Mouse (Mus musculus): ENCODE results near the gene Alox5.

The Alox5 gene

DNA sequence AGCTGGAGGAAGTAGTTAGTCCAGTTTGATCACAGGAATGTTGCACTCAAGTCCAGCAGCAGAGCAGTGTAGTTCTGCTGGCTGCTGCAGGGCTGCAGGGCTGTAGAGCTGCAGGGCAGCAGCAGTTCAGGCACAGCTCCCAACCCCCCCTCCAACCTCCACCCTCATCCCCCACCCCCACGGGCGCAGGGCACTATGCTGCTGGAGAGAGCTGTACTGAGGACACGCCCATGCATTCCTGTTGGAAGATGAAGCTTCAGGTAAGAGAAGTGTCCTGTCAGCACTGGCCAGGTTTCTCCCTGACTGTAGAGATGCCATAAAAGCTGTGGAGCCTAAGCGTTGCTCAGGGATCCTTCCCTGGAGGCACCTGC lies 74.9 kb downstream of the Alox5 start:
- no peak for DNase-seq (ENCODE audit: low read depth, low spot score)

DNA sequence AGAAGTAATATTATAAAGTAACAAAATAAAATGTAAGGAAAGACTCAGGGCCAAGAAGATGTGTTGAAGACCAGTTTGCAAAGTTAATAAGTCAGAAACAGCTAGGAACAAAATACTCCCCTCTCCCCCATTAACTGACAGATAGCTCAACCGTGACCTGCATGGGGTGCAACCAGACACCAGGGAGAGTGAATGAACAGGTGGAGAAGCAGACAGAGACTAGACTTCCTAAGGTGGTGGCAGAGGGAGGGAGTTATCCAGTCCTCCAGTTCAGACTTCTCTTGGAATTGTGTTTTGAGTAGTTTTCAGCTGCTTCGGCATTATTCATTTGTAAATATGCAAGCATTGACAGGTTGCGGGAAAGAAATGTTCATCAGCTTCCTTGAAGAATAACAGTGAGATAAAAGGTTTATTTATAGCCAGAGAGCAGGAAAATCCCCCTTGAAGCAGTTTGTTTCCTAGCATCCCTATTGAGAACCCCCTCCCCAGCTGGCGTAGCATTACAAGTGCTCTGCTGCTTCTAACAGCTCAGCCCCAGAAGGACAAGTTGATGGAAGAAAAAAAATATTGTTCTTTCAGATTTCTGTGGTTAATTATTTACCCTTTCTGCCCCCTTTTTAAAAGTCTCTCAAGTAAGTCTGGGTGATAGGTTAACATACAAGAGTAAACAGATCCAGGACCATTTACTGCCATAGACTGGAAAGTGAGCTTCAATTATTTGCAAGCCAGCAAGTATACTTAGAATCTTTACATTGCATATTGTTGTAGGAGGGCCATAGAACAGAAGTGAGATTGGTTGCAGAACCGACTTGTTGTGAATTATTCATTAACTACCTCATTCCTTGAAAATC lies 75.6 kb downstream of the Alox5 start:
- DNase-seq (ENCODE audit: low read depth, low spot score), result no peak

DNA sequence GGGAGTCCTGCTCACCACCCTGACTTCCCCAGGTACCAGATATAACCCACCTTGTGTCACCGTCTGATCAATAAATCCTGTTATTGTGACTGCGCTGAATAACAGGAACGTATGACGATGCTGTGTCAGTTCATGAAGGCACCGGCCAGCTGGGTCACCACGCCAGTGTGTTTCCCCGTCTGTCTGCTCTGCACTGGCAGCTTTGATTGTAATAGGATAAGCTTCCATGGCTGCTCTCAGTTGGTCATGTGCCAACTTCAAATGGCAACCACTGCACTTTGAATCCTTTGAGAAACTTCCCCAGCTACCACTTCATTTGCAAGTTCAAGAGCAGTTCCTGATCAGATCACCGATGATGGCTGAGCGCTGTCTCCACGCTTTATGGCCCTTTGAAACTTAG lies 77.4 kb downstream of the Alox5 start:
- no peak for DNase-seq (ENCODE audit: low read depth, low spot score)

DNA sequence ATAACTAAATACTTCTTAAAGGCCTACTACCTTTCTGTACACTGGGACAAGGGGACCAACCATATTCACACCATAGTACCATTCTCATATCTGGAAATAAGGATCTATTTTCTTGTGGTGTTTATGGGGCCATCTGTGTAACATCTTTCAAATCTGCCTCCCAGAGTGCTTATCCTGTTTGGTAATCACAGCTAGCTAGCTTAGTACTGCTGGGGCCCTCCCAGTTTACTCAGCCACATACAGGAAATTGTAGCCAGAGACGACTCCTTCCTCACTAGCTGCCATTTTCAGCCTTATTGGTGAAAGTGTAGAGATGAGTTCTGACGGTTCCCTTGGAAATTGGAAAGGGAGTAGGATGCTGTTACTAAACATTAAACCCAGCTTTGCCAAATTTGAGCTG lies 79.4 kb downstream of the Alox5 start:
- no peak for DNase-seq (ENCODE audit: low read depth, low spot score)

DNA sequence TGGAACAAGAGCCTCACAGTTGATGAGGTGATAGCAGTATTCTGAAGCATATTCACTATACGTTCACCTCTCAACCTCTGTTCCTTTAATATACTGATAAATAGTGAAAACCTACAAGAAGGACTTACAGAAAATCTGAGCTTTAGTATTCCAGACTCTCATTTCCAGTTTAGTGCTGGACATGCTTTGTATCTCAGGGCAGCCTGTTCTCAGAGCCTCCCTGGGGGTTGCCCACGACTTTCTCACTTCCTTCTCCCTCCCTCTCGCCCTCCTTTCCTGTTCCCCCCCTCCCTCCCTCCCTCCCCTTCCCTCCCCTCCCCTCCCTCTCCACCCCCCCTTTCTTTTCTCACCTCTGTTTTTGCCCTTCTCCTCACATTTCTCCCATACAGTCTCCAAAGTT lies 80.8 kb downstream of the Alox5 start:
- DNase-seq (ENCODE audit: low read depth, low spot score), result no peak

DNA sequence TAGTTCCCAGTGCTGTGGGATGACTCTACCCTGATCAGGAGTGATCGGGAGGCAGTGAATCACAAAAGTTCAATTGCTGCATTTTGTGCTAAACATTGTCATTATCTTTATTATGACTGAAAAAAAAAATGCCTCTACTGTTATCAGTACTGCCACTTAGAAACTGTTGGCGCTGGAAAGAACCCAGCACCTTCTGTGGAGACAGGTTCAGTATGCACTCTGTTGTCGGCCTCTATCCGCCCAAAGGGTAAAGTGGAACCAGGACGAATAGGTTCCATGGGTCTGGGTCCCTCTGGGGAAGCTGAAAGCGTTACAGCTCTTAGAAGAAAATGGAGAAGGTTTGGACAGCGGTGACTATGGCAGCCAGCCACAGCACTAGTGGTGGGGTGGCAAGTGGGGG lies 82.1 kb downstream of the Alox5 start:
- DNase-seq (ENCODE audit: low read depth, low spot score), result no peak

DNA sequence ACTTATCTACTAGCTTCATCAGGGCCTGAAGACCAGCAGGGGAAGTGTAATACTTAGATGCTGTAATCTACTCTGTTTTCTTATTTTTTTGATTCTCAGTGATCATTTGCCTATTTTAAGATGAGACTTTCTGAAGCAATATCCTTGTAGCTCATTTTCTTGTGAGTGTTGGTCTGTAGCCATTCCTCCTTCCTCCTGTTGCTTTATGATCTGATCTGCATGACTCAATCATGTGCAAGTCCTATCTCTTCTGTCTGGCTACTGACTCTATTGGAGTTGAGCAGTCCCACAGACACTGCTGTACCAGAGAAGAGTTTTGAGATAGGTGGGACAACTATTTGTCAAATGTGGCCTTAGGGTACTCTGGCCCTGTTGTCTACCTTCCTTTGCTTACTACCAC lies 86.4 kb downstream of the Alox5 start:
- DNase-seq (ENCODE audit: low read depth, low spot score), result no peak

DNA sequence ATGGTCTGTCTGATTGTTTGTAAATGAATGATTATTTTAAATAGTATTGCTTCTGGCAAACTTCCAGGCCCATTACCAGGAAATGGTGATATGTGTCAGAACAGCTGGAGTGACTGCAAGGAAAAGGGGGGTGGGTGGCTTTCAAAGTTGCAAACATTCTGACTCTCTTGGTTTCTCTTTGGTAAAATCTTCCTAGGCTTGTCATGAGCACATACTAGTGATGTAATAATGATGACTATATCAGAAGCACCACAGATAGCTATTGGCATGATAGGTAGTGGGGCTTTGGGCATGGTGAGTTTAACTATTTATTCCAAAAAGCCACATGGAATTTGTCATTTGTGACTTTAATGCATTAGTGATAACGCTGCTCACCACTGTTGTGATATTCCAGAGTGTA lies 86.8 kb downstream of the Alox5 start:
- no peak for DNase-seq (ENCODE audit: low read depth, low spot score)

DNA sequence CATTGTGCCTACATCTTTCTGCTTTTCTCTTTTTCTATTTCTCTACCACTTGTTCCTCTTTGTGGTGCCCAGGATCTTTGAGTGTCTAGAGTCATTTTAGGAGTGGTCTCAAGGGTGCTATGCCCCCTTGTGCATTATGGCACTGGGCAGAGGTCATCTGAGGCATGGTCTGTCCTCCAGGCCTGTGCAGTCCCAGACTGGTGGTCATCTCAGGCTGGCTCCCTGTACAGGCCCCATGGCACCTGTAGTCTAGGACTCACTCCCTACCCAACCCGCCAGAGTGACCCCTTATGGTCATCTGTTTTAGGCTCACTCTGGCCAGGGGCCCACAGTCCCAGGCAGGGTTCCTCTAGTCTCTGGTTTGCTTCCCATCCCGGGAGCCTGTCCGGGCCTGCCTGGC lies 89.5 kb downstream of the Alox5 start:
- DNase-seq (ENCODE audit: low read depth, low spot score), result no peak

DNA sequence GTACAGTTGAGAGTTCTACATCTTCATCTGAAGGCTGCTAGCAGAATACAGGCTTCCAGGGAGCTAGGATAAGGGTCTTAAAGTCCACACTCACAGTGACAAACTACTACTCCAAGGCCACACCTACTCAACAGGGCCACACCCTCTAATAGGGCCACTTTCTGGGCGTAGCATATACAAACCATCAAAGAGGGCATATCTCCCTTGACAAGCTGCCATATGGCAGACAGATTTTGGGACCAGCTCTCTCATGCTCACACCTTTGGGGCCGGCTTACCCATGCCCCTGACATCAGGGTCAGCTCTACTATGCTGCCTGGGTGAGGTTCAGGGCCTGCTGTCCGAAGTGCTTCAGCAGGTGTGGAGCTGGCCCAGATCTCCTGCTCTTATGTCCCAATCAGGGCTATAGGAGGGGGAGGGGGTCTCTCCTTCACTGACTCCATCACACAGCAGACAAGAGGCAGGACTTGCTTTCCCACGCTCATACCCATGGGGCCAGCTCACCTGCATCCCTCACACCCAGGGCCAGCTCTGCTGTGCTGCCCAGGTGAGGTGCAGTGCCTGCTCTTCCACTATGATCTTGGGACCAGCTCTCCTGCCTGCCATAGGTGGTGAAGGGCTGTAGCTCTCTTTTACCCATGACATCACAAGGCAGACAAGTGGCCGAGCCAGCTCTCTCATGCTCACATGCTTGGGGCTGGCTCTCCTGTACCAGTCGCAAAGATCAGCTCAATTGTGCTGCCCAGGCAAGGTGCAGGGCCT lies 90.6 kb downstream of the Alox5 start:
- DNase-seq (ENCODE audit: low read depth, low spot score), result no peak

DNA sequence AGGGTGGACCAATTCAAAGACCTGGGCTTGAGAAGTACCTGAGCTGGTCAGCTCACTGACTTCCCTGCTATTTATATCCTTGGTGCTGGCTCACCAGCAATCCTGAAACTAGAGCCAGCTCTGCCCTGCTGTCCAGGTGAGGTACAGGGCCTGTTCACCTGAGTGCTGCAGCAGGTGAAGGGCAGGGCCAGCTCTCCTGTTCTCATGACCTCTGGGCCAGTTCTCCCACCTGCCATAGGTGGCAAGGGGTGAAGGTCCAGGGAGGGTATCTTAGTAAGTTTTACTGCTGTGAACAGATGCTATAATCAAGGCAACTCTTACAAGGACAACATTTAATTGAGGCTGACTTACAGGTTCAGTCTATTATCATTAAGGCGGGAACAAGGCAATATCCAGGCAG lies 91.2 kb downstream of the Alox5 start:
- DNase-seq (ENCODE audit: low read depth, low spot score), result no peak

DNA sequence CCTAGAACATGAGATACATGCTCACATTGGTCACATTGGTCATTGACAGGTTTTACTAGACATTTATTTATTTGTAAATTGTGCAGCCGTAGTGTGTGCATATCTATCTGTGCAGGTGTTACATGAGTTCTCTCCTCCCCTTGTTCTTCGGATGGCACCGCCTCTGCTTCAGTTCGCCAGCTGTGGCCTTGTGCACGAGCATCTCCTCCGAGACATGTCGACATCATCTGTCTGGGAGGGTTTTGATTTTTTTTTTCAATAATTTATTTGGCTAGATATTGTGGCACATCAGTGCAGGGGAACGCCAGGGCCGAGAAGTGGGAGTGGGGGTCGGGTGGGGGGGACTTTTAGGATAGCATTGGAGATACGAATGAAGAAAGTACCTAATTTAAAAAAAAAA lies 93.0 kb downstream of the Alox5 start:
- DNase-seq (ENCODE audit: low read depth, low spot score), result no peak

DNA sequence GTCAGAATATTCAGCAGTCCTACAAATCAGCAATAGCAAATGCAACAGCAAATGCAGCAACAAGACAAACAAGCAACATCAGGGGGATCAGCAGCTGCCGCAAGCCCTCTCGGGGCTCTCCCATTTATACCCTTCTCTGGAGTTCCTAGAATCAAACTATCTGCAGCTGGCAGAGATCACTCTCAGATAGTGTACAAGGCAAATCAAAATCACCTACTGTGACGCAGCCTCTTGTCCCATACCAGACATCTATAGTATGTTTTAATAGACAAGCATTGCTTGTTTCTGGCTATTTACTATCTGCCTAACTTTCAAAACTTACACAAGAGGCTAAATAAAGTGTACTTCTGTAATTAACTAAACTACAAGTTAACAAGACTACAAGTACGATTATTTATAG lies 99.0 kb downstream of the Alox5 start:
- no peak for DNase-seq (ENCODE audit: low read depth, low spot score)

DNA sequence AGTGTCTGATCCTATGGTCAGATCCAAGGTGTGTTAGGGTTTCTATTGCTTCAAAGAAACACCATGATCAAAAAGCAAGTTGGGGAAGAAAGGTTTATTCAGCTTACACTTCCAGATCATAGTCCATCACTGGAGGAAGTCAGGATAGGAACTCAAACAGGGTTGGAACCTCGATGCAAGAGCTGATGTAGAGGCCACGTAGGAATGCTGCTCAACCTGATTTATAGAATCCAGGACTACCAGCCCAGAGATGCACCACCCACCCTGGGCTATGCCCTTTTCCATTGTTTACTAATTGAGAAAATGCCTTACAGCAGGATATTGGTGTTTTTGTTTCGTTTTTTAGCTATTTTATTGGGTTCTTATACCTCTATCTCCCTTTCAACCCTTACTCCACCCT lies 99.5 kb downstream of the Alox5 start:
- DNase-seq (ENCODE audit: low read depth, low spot score), result no peak
